Mouse (Mus musculus) granulocyte monocyte progenitor cell, adult 5-6 weeks (primary cell): Measurements from ENCODE around the gene Ccdc158. TPM values are rescaled to one million over a fixed set of nuclear protein-coding genes. Genes with fewer than 3 reads are reported as not detected.

Source experiments
- ATAC-seq: replicated peaks from 2 replicates; pipeline ENCODE4 v1.8.0; 2016; ENCODE audit warnings: mild to moderate bottlenecking, moderate TSS enrichment, inconsistent platforms; ENCODE audit not compliant: poor library complexity, severe bottlenecking
- total RNA-seq, 2 experiments: library from RNA; stranded (forward) in 1 of 2; stranded (reverse) in 1 of 2; fragments of 200-712, 200-1000 nt in 1 of 2; fragments of >200 nt in 1 of 2; fragmentation: Nextera tagmentation in 1 of 2; gene quantifications; 2 replicates each; pipeline ENCODE4 v1.2.3; 2014 to 2017

Ccdc158 gene
- total RNA-seq, 2 experiments from 2014 or later = 3.1 to 4.2 TPM

- ATAC-seq = no peak
Measured at GRCm38 (mm10) chr5:92607492-92608229, 67.4 kb downstream of the Ccdc158 start.

- no peak for ATAC-seq
Measured at GRCm38 (mm10) chr5:92604452-92605247, 70.4 kb downstream of the Ccdc158 start.

GRCm38 (mm10) chr5:92602691-92603690 is 72.1 kb downstream of the Ccdc158 start, which contains the start of gene Stbd1:
Gene Stbd1, plus strand, starts transcription at chr5:92603041.
- ATAC-seq = peak; percentile 69

- ATAC-seq = no peak
Measured at GRCm38 (mm10) chr5:92599030-92599429, 76.0 kb downstream of the Ccdc158 start.

GRCm38 (mm10) chr5:92596865-92597264 is 78.2 kb downstream of the Ccdc158 start:
- ATAC-seq = no peak

GRCm38 (mm10) chr5:92595026-92595425 is 80.0 kb downstream of the Ccdc158 start:
- ATAC-seq = no peak

GRCm38 (mm10) chr5:92585932-92586331 is 89.1 kb downstream of the Ccdc158 start:
- ATAC-seq = no peak

- ATAC-seq = peak; percentile 71
Measured at GRCm38 (mm10) chr5:92579559-92579958, 95.5 kb downstream of the Ccdc158 start.

- no peak for ATAC-seq
Measured at GRCm38 (mm10) chr5:92571232-92571631, 103.8 kb downstream of the Ccdc158 start.

- ATAC-seq = no peak
Measured at GRCm38 (mm10) chr5:92562002-92562401, 113.1 kb downstream of the Ccdc158 start.

GRCm38 (mm10) chr5:92560201-92560600 is 114.9 kb downstream of the Ccdc158 start:
- ATAC-seq = no peak

Other genes with a start within 250 kb of the Ccdc158 start
- gene Nup54, start 240.1 kb downstream of the Ccdc158 start, total RNA-seq (2014; fragmentation: Nextera tagmentation) = 45.1 and 73.9 TPM in 2 replicates
- 82.6 and 103 TPM in 2 replicates for gene Nup54, start 240.1 kb downstream of the Ccdc158 start, total RNA-seq (2017)
- gene Scarb2, start 168.4 kb downstream of the Ccdc158 start, total RNA-seq (2014; fragmentation: Nextera tagmentation) = 17.2 and 20.9 TPM in 2 replicates
- gene Scarb2, start 168.4 kb downstream of the Ccdc158 start, total RNA-seq (2017) = 41.2 and 43.1 TPM in 2 replicates
- not detected in 2 replicates for gene Fam47e, start 120.2 kb downstream of the Ccdc158 start, total RNA-seq (2014; fragmentation: Nextera tagmentation)
- gene Fam47e, start 120.2 kb downstream of the Ccdc158 start, total RNA-seq (2017) = not detected in 2 replicates
- 0.88 and 2.6 TPM in 2 replicates for gene Stbd1, start 72.2 kb downstream of the Ccdc158 start, total RNA-seq (2014; fragmentation: Nextera tagmentation)
- 0.78 TPM in 1 of 2 replicates, not detected in the other for gene Stbd1, start 72.2 kb downstream of the Ccdc158 start, total RNA-seq (2017)
- gene Shroom3, start 8.2 kb upstream of the Ccdc158 start, total RNA-seq (2014; fragmentation: Nextera tagmentation) = not detected in 2 replicates
- gene Shroom3, start 8.2 kb upstream of the Ccdc158 start, total RNA-seq (2017) = 0.09 TPM in 1 of 2 replicates, not detected in the other